Mouse (Mus musculus) myocyte (in vitro differentiated cells): ENCODE measurements around the gene Adamts9. TPM values are rescaled to one million over a fixed set of nuclear protein-coding genes. Genes with fewer than 3 reads are reported as not detected.

Source experiments
- H3K27me3 ChIP-seq: one replicate; pipeline ENCODE4 v1.6.1; 2011; ENCODE audit not compliant: control insufficient read depth, insufficient read depth, insufficient read length
- H3K36me3 ChIP-seq: one replicate; pipeline ENCODE4 v1.6.1; 2011; ENCODE audit not compliant: control insufficient read depth, insufficient read depth
- H3K4me2 ChIP-seq: one replicate; pipeline ENCODE4 v1.6.1; 2011; ENCODE audit warnings: low read depth, control low read depth
- H3K4me3 ChIP-seq: one replicate; pipeline ENCODE4 v1.5.1; 2011; ENCODE audit warnings: mild to moderate bottlenecking, control low read depth, moderate library complexity
- H3K79me2 ChIP-seq: one replicate; pipeline ENCODE4 v1.6.1; 2011; ENCODE audit not compliant: control insufficient read depth, insufficient read depth
- H3ac ChIP-seq: one replicate; pipeline ENCODE4 v1.6.1; 2011; ENCODE audit not compliant: control insufficient read depth, insufficient read length
- CEBPB ChIP-seq: IDR thresholded peaks from 2 replicates; pipeline ENCODE4 v1.6.1; 2011; ENCODE audit warnings: mild to moderate bottlenecking, moderate library complexity; ENCODE audit not compliant: poor library complexity, insufficient read depth, severe bottlenecking
- E2F4 ChIP-seq: IDR thresholded peaks from one replicate; pipeline ENCODE4 v1.6.1; 2011; ENCODE audit warnings: mild to moderate bottlenecking, control low read depth, moderate library complexity; ENCODE audit not compliant: insufficient read depth
- MAX ChIP-seq: IDR thresholded peaks from one replicate; pipeline ENCODE4 v1.6.1; 2011; ENCODE audit warnings: low read depth, mild to moderate bottlenecking, control low read depth
- MYOD1 ChIP-seq, 3 experiments: IDR thresholded peaks; one replicate each; pipeline ENCODE4 v1.6.1; 2011; ENCODE audit warnings: control low read depth in 2 of 3, low read depth in 2 of 3, mild to moderate bottlenecking in 2 of 3, moderate library complexity in 1 of 3; ENCODE audit not compliant: insufficient read length in 2 of 3, control insufficient read depth in 1 of 3
- MYOG ChIP-seq, 3 experiments: IDR thresholded peaks; one replicate each; pipeline ENCODE4 v1.6.1; 2011; ENCODE audit warnings: control low read depth in 2 of 3, low read depth in 2 of 3, mild to moderate bottlenecking in 2 of 3; ENCODE audit not compliant: insufficient read length in 2 of 3, control insufficient read depth in 1 of 3, insufficient read depth in 1 of 3
- POLR2A ChIP-seq: IDR thresholded peaks from one replicate; pipeline ENCODE4 v1.6.1; 2011; ENCODE audit warnings: low read depth, mild to moderate bottlenecking, control low read depth, moderate library complexity; ENCODE audit not compliant: insufficient read length
- POLR2AphosphoS2 ChIP-seq: IDR thresholded peaks from one replicate; pipeline ENCODE4 v1.6.1; 2011; ENCODE audit warnings: low read depth, control low read depth; ENCODE audit not compliant: insufficient read length
- REST ChIP-seq: IDR thresholded peaks from one replicate; pipeline ENCODE4 v1.6.1; 2011; ENCODE audit warnings: mild to moderate bottlenecking, control low read depth, moderate library complexity; ENCODE audit not compliant: insufficient read depth, insufficient read length
- SRF ChIP-seq: IDR thresholded peaks from one replicate; pipeline ENCODE4 v1.6.1; 2011; ENCODE audit warnings: low read depth; ENCODE audit not compliant: control insufficient read depth, insufficient read length
- TCF12 ChIP-seq: IDR thresholded peaks from one replicate; pipeline ENCODE4 v1.6.1; 2011; ENCODE audit warnings: mild to moderate bottlenecking, control low read depth; ENCODE audit not compliant: poor library complexity, insufficient read depth, severe bottlenecking
- TCF3 ChIP-seq: IDR thresholded peaks from one replicate; pipeline ENCODE4 v1.6.1; 2011; ENCODE audit warnings: low read depth, control low read depth; ENCODE audit not compliant: insufficient read length
- USF1 ChIP-seq: IDR thresholded peaks from one replicate; pipeline ENCODE4 v1.6.1; 2011; ENCODE audit warnings: low read depth, mild to moderate bottlenecking, control low read depth, moderate library complexity
- polyA plus RNA-seq: library from polyadenylated mRNA; unstranded; fragments of >200 nt; fragmentation: generic; extraction: Trizol; gene quantifications from one replicate; pipeline ENCODE4 v1.2.1, GENCODE M21; 2012; ENCODE audit warnings: missing spikeins

Gene Adamts9
- polyA plus RNA-seq, 1 experiment, result 0.04 TPM

- Histone ChIP-seq H3K27me3 (no peaks in the 10 kb centered on the region), H3K4me2 (no peak overlapping the region), H3K36me3 (no peaks in the 10 kb centered on the region), H3K79me2 (no peaks in the 10 kb centered on the region), H3ac (no peak overlapping the region), H3K4me3 (no peak overlapping the region)
- no peak for TF ChIP-seq POLR2AphosphoS2
- TF ChIP-seq MAX, result no peak
- no peak for TF ChIP-seq REST
- TF ChIP-seq CEBPB, result no peak
- no peak for TF ChIP-seq SRF
- no peak for TF ChIP-seq USF1
- no peak for TF ChIP-seq MYOG (IDR thresholded peaks at IDR 0.05; ENCODE audit: control insufficient read depth in 1 of 3, insufficient read depth in 1 of 3, insufficient read length in 2 of 3, low read depth in 2 of 3)
- no peak for TF ChIP-seq TCF12
- TF ChIP-seq E2F4, result no peak
- no peak for TF ChIP-seq POLR2A
- TF ChIP-seq TCF3, result no peak
- TF ChIP-seq MYOD1 (IDR thresholded peaks at IDR 0.05; ENCODE audit: control insufficient read depth in 1 of 3, insufficient read length in 2 of 3, low read depth in 2 of 3), result no peak
Measured at GRCm38 (mm10) chr6:92862599-92862998, 80.7 kb downstream of the Adamts9 start.

DNA sequence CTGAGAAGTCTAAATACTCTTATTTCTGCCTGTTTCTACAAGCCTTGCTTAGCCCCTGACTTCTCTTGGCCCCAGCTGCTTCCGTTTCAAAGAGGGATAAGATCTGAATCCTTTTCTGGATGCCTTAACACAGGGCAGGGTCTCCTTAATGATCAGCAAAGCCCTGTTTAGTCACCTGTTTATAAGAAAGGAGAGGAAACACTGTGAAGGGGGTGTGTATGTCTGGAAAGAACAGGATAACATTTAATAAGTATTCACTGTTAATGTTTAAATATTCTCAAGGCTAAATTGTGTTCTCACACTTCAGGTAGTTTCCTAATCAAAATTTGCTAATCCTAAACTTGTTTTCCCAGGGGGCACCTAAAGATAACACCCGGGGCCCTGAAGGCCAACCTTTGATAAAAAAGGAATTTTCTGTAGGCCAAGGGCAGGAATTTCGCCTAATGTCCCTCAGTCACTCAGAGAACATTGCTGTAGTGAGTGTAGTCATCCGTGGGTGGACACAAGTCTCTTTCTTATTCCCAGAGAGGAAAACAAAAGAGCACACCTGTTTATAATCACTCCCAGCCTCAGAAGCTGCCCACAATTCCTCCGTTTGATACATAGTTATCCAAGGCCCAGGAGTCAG is 82.9 kb downstream of the Adamts9 start:
- Histone ChIP-seq H3K4me3 (no peak overlapping the region), H3K79me2 (no peaks in the 10 kb centered on the region), H3K4me2 (no peak overlapping the region), H3ac (no peak overlapping the region), H3K36me3 (no peaks in the 10 kb centered on the region), H3K27me3 (no peaks in the 10 kb centered on the region)
- TF ChIP-seq MAX, result no peak
- no peak for TF ChIP-seq MYOD1 (IDR thresholded peaks at IDR 0.05; ENCODE audit: control insufficient read depth in 1 of 3, insufficient read length in 2 of 3, low read depth in 2 of 3)
- no peak for TF ChIP-seq USF1
- TF ChIP-seq TCF3, result no peak
- TF ChIP-seq CEBPB, result no peak
- no peak for TF ChIP-seq REST
- TF ChIP-seq SRF, result no peak
- no peak for TF ChIP-seq POLR2A
- no peak for TF ChIP-seq TCF12
- TF ChIP-seq POLR2AphosphoS2, result no peak
- TF ChIP-seq MYOG (IDR thresholded peaks at IDR 0.05; ENCODE audit: control insufficient read depth in 1 of 3, insufficient read depth in 1 of 3, insufficient read length in 2 of 3, low read depth in 2 of 3), result no peak
- no peak for TF ChIP-seq E2F4

DNA sequence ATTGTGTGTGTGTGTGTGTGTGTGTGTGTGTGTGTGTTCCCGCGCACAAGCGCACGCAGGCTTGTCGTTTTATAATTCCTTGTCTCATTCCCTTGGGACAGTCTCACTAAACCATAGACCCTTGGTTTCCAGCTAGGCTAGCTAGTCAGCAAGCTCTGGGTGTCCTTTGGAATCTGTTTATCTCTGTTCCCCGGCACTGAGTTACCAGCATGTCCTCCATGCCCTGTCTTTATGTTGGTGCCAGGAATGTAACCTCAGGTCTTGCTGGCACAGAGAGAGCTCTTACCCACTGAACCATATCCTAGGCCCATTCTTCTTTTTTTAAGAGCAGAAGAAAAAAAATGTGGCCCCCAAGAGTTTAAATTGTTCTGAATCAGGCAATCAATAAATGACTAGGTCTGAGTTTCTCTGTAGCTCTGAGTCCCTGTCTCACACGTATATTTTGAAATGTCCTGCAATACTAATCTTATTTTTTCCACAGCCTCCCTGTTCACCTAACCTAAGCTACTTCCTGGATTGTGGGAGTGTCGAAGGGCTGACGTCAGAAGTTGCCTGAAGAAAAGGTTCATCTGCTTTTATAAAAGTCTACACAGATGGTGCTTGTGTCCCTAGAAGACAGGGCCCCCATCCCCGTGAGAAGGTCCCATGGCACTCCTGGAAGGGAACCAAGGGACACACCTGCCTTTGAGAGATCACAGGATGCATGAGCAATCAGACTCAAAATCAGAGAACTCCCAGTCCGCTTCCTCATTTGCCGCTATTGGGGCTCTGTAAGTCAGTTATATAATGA is 84.4 kb downstream of the Adamts9 start:
- H3ac ChIP-seq, result no peak overlapping the region
- no peaks in the 10 kb centered on the region for H3K36me3 ChIP-seq
- no peak overlapping the region for H3K4me2 ChIP-seq
- no peak for TF ChIP-seq MYOD1 (IDR thresholded peaks at IDR 0.05; ENCODE audit: control insufficient read depth in 1 of 3, insufficient read length in 2 of 3, low read depth in 2 of 3)
- no peak for TF ChIP-seq E2F4
- TF ChIP-seq TCF12, result no peak
- no peak for TF ChIP-seq POLR2A
- H3K79me2 ChIP-seq, result no peaks in the 10 kb centered on the region
- H3K27me3 ChIP-seq, result no peaks in the 10 kb centered on the region
- H3K4me3 ChIP-seq, result no peak overlapping the region

DNA sequence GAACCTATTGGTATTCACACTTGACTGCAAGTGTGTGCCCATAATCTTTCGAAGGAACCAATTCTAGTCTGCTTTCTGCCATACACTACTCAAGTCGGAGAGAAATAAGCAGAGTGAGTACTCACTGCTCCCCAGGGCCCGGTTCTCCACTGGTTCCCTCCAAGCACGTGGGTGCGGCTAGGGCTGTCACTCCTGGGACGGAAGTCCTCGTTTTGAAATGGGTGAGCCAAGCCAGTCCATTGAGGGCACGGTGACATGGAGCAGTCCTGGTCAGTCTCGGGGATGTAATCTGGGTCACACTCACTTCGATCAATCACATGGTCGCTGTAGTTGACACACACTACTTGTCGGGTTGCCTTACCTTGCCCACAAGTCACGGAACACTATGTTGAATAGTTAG is 85.5 kb downstream of the Adamts9 start:
- Histone ChIP-seq H3ac (no peak overlapping the region), H3K4me2 (no peak overlapping the region), H3K36me3 (no peaks in the 10 kb centered on the region), H3K79me2 (no peaks in the 10 kb centered on the region), H3K27me3 (no peaks in the 10 kb centered on the region), H3K4me3 (no peak overlapping the region)
- no peak for TF ChIP-seq MAX
- no peak for TF ChIP-seq TCF3
- TF ChIP-seq CEBPB, result no peak
- no peak for TF ChIP-seq E2F4

- Histone ChIP-seq H3K36me3 (no peaks in the 10 kb centered on the region), H3K4me3 (no peak overlapping the region), H3K27me3 (no peaks in the 10 kb centered on the region), H3K4me2 (no peak overlapping the region), H3ac (no peak overlapping the region), H3K79me2 (no peaks in the 10 kb centered on the region)
- TF ChIP-seq MYOD1 (IDR thresholded peaks at IDR 0.05; ENCODE audit: control insufficient read depth in 1 of 3, insufficient read length in 2 of 3, low read depth in 2 of 3), result no peak
- no peak for TF ChIP-seq SRF
- no peak for TF ChIP-seq E2F4
- TF ChIP-seq POLR2AphosphoS2, result no peak
- TF ChIP-seq MAX, result no peak
- no peak for TF ChIP-seq TCF12
- TF ChIP-seq REST, result no peak
- TF ChIP-seq USF1, result no peak
Measured at GRCm38 (mm10) chr6:92854873-92855272, 88.4 kb downstream of the Adamts9 start.
